9 mouse cellular contexts compared by ENCODE assay signal in the genomic region with DNA sequence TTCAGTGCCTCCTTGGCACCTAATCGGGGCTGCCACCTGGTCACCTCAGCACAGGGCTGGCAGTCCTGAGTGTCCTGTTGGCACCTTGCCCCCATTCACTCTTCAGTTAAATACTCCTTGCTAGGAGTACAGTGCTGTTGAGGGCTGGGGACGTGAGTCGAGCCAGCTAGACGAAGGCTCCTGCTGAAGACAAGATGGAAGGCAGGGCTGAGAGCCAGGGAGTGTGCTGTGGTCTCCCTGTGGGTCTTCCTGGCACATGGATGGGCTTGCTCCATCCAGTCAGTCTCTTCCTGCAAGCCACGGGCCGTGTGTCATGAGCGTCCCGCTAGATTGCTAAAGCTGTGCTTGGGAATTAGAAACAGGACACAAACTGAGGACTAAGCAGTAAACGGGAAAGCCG. TPM values are rescaled to one million over a fixed set of nuclear protein-coding genes. Genes with fewer than 3 reads are reported as not detected.
DNase-seq lines count a peak whose midpoint lies in the region; ATAC-seq and TF ChIP-seq lines count a peak whose summit lies in the region.
"Had no signal": no experiment of that assay in that cellular context is flagged by ENCODE, and none has a peak within 500 bp of the region (broad histone marks: within the 10 kb centered on the region; RNA-seq: fewer than 3 reads in every experiment).

No protein-coding gene starts in this region.

- no peaks in the 10 kb centered on the region for H3K9me3 ChIP-seq in forebrain, embryonic 16.5 days (ENCODE audit: control insufficient read depth, low read length)
- H3K9me3 ChIP-seq in forebrain, embryonic 11.5 days (ENCODE audit: control insufficient read depth, low read length), result no peaks in the 10 kb centered on the region
- no peaks in the 10 kb centered on the region for H3K9me3 ChIP-seq in limb, embryonic 15.5 days
- H3K9me3 ChIP-seq in limb, embryonic 10.5 days (replicated peaks), result no peaks in the 10 kb centered on the region
- H3K9me3 ChIP-seq in hindbrain, postnatal 0 days (ENCODE audit: low read length), result no peaks in the 10 kb centered on the region

- H3K27ac ChIP-seq in forebrain, embryonic 16.5 days (ENCODE audit: low read length), result no peak overlapping the region; the same call in 1 of the 2 replicates
- no peak overlapping the region for H3K27ac ChIP-seq in forebrain, embryonic 11.5 days (ENCODE audit: low read depth, low read length)
- H3K27ac ChIP-seq in limb, embryonic 15.5 days, result 0 out of 2 replicates have a peak overlapping the region, but pooled peaks have one; percentile 14
- no peak overlapping the region for H3K27ac ChIP-seq in limb, embryonic 10.5 days
- peak overlapping the region; percentile 8; the same call in 1 of the 2 replicates for H3K27ac ChIP-seq in hindbrain, postnatal 0 days

- H3K4me1 ChIP-seq in forebrain, embryonic 16.5 days (replicated peaks; ENCODE audit: control insufficient read depth, insufficient read depth, low read length), result peaks cover 4% of the 10 kb centered on the region; the same call in 1 of the 2 replicates
- peaks cover 4% of the 10 kb centered on the region; the same call in 1 of the 2 replicates for H3K4me1 ChIP-seq in forebrain, embryonic 11.5 days (replicated peaks; ENCODE audit: control insufficient read depth, insufficient read depth, low read length)
- H3K4me1 ChIP-seq in limb, embryonic 15.5 days, result peaks cover 12% of the 10 kb centered on the region
- H3K4me1 ChIP-seq in limb, embryonic 10.5 days, result peaks cover 9% of the 10 kb centered on the region
- no peaks in the 10 kb centered on the region for H3K4me1 ChIP-seq in hindbrain, postnatal 0 days (ENCODE audit: insufficient read depth, low read length)

- no peak overlapping the region for H3K4me2 ChIP-seq in forebrain, embryonic 16.5 days (ENCODE audit: low read length)
- no peak overlapping the region for H3K4me2 ChIP-seq in forebrain, embryonic 11.5 days (ENCODE audit: low read depth, low read length, severe bottlenecking)
- no peak overlapping the region for H3K4me2 ChIP-seq in limb, embryonic 15.5 days
- no peak overlapping the region for H3K4me2 ChIP-seq in hindbrain, postnatal 0 days (ENCODE audit: low read depth, low read length)

- H3K9ac ChIP-seq in forebrain, embryonic 16.5 days (replicated peaks; ENCODE audit: low read depth, low read length), result no peak overlapping the region
- no peak overlapping the region for H3K9ac ChIP-seq in forebrain, embryonic 11.5 days (ENCODE audit: low read length)
- H3K9ac ChIP-seq in limb, embryonic 15.5 days, result no peak overlapping the region
- no peak overlapping the region for H3K9ac ChIP-seq in hindbrain, postnatal 0 days (replicated peaks; ENCODE audit: low read length)

- no peak overlapping the region for H3K4me3 ChIP-seq in forebrain, embryonic 16.5 days (replicated peaks; ENCODE audit: low read length)
- H3K4me3 ChIP-seq in forebrain, embryonic 11.5 days (ENCODE audit: low read depth, low read length), result no peak overlapping the region
- no peak overlapping the region for H3K4me3 ChIP-seq in limb, embryonic 15.5 days
- no peak overlapping the region for H3K4me3 ChIP-seq in limb, embryonic 10.5 days
- H3K4me3 ChIP-seq in hindbrain, postnatal 0 days (ENCODE audit: low read length), result no peak overlapping the region

- 72% methylated on average over 10 of the region's 10 CpGs for WGBS in forebrain, embryonic 16.5 days
- WGBS in forebrain, embryonic 11.5 days, result 85% methylated on average over 10 of the region's 10 CpGs
- WGBS in limb, embryonic 15.5 days, result 66% methylated on average over 10 of the region's 10 CpGs
- 86% methylated on average over 10 of the region's 10 CpGs for WGBS in limb, embryonic 10.5 days
- WGBS in hindbrain, postnatal 0 days, result 52% methylated on average over 10 of the region's 10 CpGs

- no peak for TF ChIP-seq CTCF in hindbrain, postnatal 0 days (IDR thresholded peaks at IDR 0.05; ENCODE audit: low read depth)

- no peak for DNase-seq in forebrain, embryonic 11.5 days (ENCODE audit: low spot score)
- DNase-seq in limb, embryonic 10.5 days (ENCODE audit: low spot score), result no peak
- peak; percentile 49 for DNase-seq in hindbrain, postnatal 0 days (ENCODE audit: low spot score)
- peak; percentile 41 to 53 for DNase-seq in lung, postnatal 4 days
- no peak for DNase-seq in urinary bladder, adult 2 months (ENCODE audit: low spot score)
- no peak for DNase-seq in adrenal gland, postnatal 4 days (ENCODE audit: low spot score in 2 of 2)

- ATAC-seq in forebrain, embryonic 16.5 days, result 0 out of 2 replicates have a peak, but pooled peaks have one; percentile 19
- no peak for ATAC-seq in forebrain, embryonic 11.5 days (replicated peaks; ENCODE audit: low FRiP score)
- no peak for ATAC-seq in limb, embryonic 15.5 days (ENCODE audit: insufficient number of reproducible peaks, low FRiP score, low TSS enrichment, low read depth)
- peak; percentile 48 for ATAC-seq in hindbrain, postnatal 0 days

- H3K36me3 ChIP-seq in forebrain, embryonic 16.5 days (ENCODE audit: control insufficient read depth, insufficient read depth), result no peaks in the 10 kb centered on the region
- H3K36me3 ChIP-seq in forebrain, embryonic 11.5 days (ENCODE audit: control insufficient read depth, insufficient read depth, low read length), result no peaks in the 10 kb centered on the region
- H3K36me3 ChIP-seq in limb, embryonic 15.5 days, result no peaks in the 10 kb centered on the region
- H3K36me3 ChIP-seq in limb, embryonic 10.5 days, result no peaks in the 10 kb centered on the region
- H3K36me3 ChIP-seq in hindbrain, postnatal 0 days (ENCODE audit: insufficient read depth, low read length), result no peaks in the 10 kb centered on the region

- H3K27me3 ChIP-seq in forebrain, embryonic 16.5 days (replicated peaks; ENCODE audit: control insufficient read depth, insufficient read depth, low read length), result no peaks in the 10 kb centered on the region
- H3K27me3 ChIP-seq in forebrain, embryonic 11.5 days (ENCODE audit: control insufficient read depth, insufficient read depth, low read length), result no peaks in the 10 kb centered on the region
- no peaks in the 10 kb centered on the region for H3K27me3 ChIP-seq in limb, embryonic 15.5 days
- H3K27me3 ChIP-seq in limb, embryonic 10.5 days (ENCODE audit: low read depth, poor library complexity, severe bottlenecking), result no peaks in the 10 kb centered on the region
- H3K27me3 ChIP-seq in hindbrain, postnatal 0 days (ENCODE audit: insufficient read depth, low read length), result no peaks in the 10 kb centered on the region

RNA-seq across cellular contexts. Expression of a gene that starts 30.1 kb away (rescaled TPM):
- polyA plus RNA-seq in forebrain, embryonic 16.5 days (2015; fragmentation: Nextera tagmentation; extraction: Ambion mirVana), result 0.40 and 1.2 TPM in 2 replicates
- polyA plus RNA-seq in forebrain, embryonic 11.5 days (2014; fragmentation: Nextera tagmentation; extraction: Ambion mirVana), result 0.13 and 0.24 TPM in 2 replicates
- 0.34 and 0.47 TPM in 2 replicates for polyA plus RNA-seq in limb, embryonic 15.5 days (2015; fragmentation: Nextera tagmentation; extraction: Ambion mirVana)
- 0.16 TPM in 2 replicates for polyA plus RNA-seq in limb, embryonic 10.5 days (2016; fragmentation: Nextera tagmentation; extraction: Ambion mirVana)
- not detected in 2 replicates for total RNA-seq in hindbrain, postnatal 0 days (2014; rRNA removed)
- 0.14 and 0.30 TPM in 2 replicates for polyA plus RNA-seq in hindbrain, postnatal 0 days (2015; fragmentation: Nextera tagmentation; extraction: Ambion mirVana)
- polyA plus RNA-seq in urinary bladder, adult 2 months (2012; rRNA removed), result 0.14 and 0.24 TPM in 2 replicates
- total RNA-seq in adrenal gland, postnatal 4 days (2021), result under 1 TPM in 1 of 2 experiments, not detected in 1; 0.25 TPM
- total RNA-seq: left cerebral cortex, postnatal 10 days had no signal

Comparison
In these comparisons a context has a peak if more than half of its experiments do, and no peak if none do; other contexts are left out.
1. ATAC-seq: peak in forebrain, embryonic 16.5 days (single experiment) and hindbrain, postnatal 0 days (single experiment); none in forebrain, embryonic 11.5 days (single experiment) and limb, embryonic 15.5 days (single experiment).
2. H3K27ac ChIP-seq: peak in limb, embryonic 15.5 days (single experiment) and hindbrain, postnatal 0 days (single experiment); none in forebrain, embryonic 16.5 days (single experiment), forebrain, embryonic 11.5 days (single experiment) and limb, embryonic 10.5 days (single experiment).
3. DNase-seq: peak in hindbrain, postnatal 0 days (single experiment) and lung, postnatal 4 days (2 of 2); none in forebrain, embryonic 11.5 days (single experiment), limb, embryonic 10.5 days (single experiment), urinary bladder, adult 2 months (single experiment) and adrenal gland, postnatal 4 days (0 of 2).